Mouse (Mus musculus) lung, adult 2 months (tissue): ENCODE results near the gene Alg13. TPM values are rescaled to one million over a fixed set of nuclear protein-coding genes. Genes with fewer than 3 reads are reported as not detected.
A peak's percentile ranks its signal among the peaks of the same experiment; 100 is the strongest.

Experiments
- DNase-seq: peaks from one replicate; pipeline ENCODE4 v3.0.0; 2022
- H3K4me1 ChIP-seq: fragments of 200-500 bp; 2 replicates; pipeline ENCODE4 v1.6.1; 2011; ENCODE audit warnings: low read length; ENCODE audit not compliant: control insufficient read depth, insufficient read depth
- H3K4me3 ChIP-seq: fragments of 200-500 bp; replicated peaks from 2 replicates; pipeline ENCODE3; 2011; ENCODE audit warnings: low read depth, mild to moderate bottlenecking, control low read depth, low read length; ENCODE audit errors: extremely low read depth
- CTCF ChIP-seq: fragments of 200-500 bp; IDR thresholded peaks from 2 replicates; pipeline ENCODE4 v1.5.1; 2011; ENCODE audit warnings: mild to moderate bottlenecking, low read length, control low read depth; ENCODE audit not compliant: insufficient read depth
- POLR2A ChIP-seq: fragments of 200-500 bp; IDR thresholded peaks from 2 replicates; pipeline ENCODE4 v1.6.1; 2011; ENCODE audit warnings: low read depth, mild to moderate bottlenecking, control low read depth, low read length, borderline replicate concordance; ENCODE audit errors: extremely low read depth
- whole genome bisulfite sequencing: fragments of 180-500 bp; shearing (Covaris S2); methylation state at CpG from one replicate; pipeline ENCODE4 v1.1.7; 2018; 5-methylcytosine and 5-hydroxymethylcytosine counted together
- polyA plus RNA-seq: library from polyadenylated mRNA; depleted of rRNA; stranded (reverse); fragments of >200 nt; gene quantifications from 2 replicates; pipeline ENCODE4 v1.2.3, GENCODE M21; 2012; rRNA removed

Gene Alg13
- polyA plus RNA-seq, 1 experiment: 3.3 TPM

DNA sequence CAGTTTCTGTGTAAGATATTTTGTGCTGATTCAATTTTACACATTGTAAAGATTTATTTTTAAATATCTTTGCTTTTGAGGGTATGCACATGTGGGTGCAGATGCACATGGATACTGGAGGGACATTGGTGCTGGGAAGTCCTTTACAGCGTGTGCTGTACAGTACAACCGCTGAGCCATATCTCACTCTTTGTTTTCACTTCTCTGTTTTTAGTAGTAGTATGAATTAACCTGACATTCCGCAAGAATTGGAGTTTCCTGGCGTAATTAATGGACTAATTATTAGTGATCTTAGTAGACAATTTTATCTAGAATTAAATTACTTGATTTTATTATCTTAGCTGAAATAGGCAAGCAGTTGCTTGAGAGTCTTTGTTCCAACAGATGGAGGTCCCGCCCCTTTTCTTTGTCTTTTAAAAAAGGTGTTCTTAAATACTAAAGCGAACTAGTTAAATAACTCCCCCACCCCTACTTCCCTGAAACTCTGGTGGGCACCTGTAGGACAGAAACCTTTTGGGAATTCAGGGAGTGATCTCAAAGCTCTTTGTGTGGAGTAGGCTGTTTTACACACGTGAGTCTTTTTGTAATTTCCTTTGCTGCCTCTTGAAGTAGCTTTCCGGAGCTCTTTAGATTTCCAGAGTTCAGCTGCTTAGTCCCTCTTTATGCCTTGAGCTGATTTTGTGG is 17.9 kb downstream of the Alg13 start:
- no peak for DNase-seq
- 52% methylated on average over 8 of the region's 8 CpGs for WGBS
- Histone ChIP-seq H3K4me3 (no peak overlapping the region), H3K4me1 (no peaks in the 10 kb centered on the region)
- no peak for TF ChIP-seq POLR2A
- no peak for TF ChIP-seq CTCF

GRCm38 (mm10) chrX:144337938-144338337 is 20.3 kb downstream of the Alg13 start:
- no peaks in the 10 kb centered on the region for H3K4me1 ChIP-seq
- DNase-seq: no peak
- TF ChIP-seq POLR2A (no peak), CTCF (no peak)
- H3K4me3 ChIP-seq: no peak overlapping the region

- Histone ChIP-seq H3K4me1 (no peaks in the 10 kb centered on the region), H3K4me3 (no peak overlapping the region)
- DNase-seq: no peak
- TF ChIP-seq CTCF: no peak
- TF ChIP-seq POLR2A: no peak
These were observed 20.8 kb downstream of the Alg13 start for GRCm38 (mm10) chrX:144338355-144338754.

- TF ChIP-seq CTCF (no peak), POLR2A (no peak)
- no peak for DNase-seq
- Histone ChIP-seq H3K4me3 (no peak overlapping the region), H3K4me1 (no peaks in the 10 kb centered on the region)
- 58% methylated on average over 2 of the region's 2 CpGs for WGBS
These were observed 56.6 kb downstream of the Alg13 start for GRCm38 (mm10) chrX:144374196-144374595.

DNA sequence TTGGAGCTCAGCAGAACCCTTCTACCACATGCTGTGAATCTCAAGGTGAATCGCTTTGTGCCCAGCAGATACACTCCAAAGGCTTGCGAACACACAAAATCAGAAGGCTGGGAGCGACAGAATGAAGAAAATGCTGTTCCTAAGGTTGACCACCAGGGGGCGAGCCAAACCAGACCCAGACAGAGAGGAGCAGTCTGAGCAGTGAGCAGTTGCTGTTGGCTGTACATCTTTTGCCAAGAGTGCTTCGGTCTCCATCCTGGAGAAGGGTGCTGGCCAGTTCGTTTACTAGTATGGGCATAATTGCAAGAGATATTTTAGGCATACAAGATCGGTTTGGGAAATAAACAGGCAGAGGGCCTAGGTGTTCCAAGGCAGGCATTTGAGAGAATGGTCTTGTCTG is 85.9 kb downstream of the Alg13 start:
- no peak overlapping the region for H3K4me3 ChIP-seq
- WGBS: 34% methylated on average over 7 of the region's 7 CpGs
- H3K4me1 ChIP-seq: no peaks in the 10 kb centered on the region
- TF ChIP-seq CTCF (peak; percentile 82), POLR2A (no peak)
- DNase-seq: peak; percentile 17

- H3K4me1 ChIP-seq: no peaks in the 10 kb centered on the region
- WGBS: 62% methylated on average over 5 of the region's 5 CpGs
- no peak for DNase-seq
- no peak for TF ChIP-seq CTCF
- TF ChIP-seq POLR2A: no peak
- H3K4me3 ChIP-seq: no peak overlapping the region
These were observed 90.4 kb downstream of the Alg13 start for GRCm38 (mm10) chrX:144408036-144408435.

- Histone ChIP-seq H3K4me3 (no peak overlapping the region), H3K4me1 (no peaks in the 10 kb centered on the region)
- 34% methylated on average over 1 of the region's 1 CpGs for WGBS
- no peak for TF ChIP-seq POLR2A
- TF ChIP-seq CTCF: no peak
- no peak for DNase-seq
These were observed 102.7 kb downstream of the Alg13 start for GRCm38 (mm10) chrX:144420259-144420658.

- TF ChIP-seq CTCF: no peak
- TF ChIP-seq POLR2A: no peak
- no peaks in the 10 kb centered on the region for H3K4me1 ChIP-seq
- DNase-seq: no peak
- WGBS: 96% methylated on average over 1 of the region's 1 CpGs
- H3K4me3 ChIP-seq: no peak overlapping the region
These were observed 103.5 kb downstream of the Alg13 start for GRCm38 (mm10) chrX:144421091-144421490.

GRCm38 (mm10) chrX:144423848-144424247 is 106.2 kb downstream of the Alg13 start:
- no peak overlapping the region for H3K4me3 ChIP-seq
- no peak for DNase-seq
- no peaks in the 10 kb centered on the region for H3K4me1 ChIP-seq
- 69% methylated on average over 3 of the region's 3 CpGs for WGBS
- TF ChIP-seq POLR2A (no peak), CTCF (no peak)

Other genes with a start within 250 kb of the Alg13 start
- gene A730046J19Rik, start 164.1 kb upstream of the Alg13 start, polyA plus RNA-seq: 0.05 and 0.12 TPM in 2 replicates
- not detected in 2 replicates for gene Trpc5os, start 138.8 kb downstream of the Alg13 start, polyA plus RNA-seq